Mouse (Mus musculus) hindlimb bud, embryonic 11.5 days (tissue): ENCODE measurements around the gene Gm45711.
"Not testable (repeated sequence)": the region's sequence is repeated elsewhere in the genome, so short reads cannot be mapped to it uniquely, and the experiment has no call there.

Experiments used
- DNase-seq: peaks from one replicate; pipeline ENCODE4 v3.0.0-alpha.2; 2012; ENCODE audit warnings: low read depth, low spot score; ENCODE audit errors: extremely low spot score

The Gm45711 gene

DNA sequence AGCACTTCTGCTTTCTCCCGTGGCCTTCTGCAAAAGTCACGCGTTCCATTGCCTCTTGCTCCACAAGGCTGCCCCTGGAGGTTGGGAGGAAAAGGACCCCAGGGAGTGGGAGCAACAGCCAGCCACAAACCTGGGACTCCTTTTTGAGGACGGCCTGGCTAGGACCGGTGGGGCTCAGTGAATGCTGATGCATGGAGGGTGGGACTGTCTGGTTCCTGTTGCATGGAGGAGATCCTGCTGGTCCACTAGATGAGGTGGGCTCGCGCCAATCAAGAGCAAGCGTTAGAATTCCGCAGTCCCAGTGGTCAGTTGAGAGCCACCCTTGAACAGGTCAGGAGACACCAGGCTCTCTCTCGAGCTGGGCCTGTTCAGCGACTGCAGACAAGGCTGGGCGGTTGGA lies 12.0 kb upstream of the Gm45711 start, which contains the start of gene Cmtm2b:
TSS of gene Cmtm2b (plus strand) at position 301 of the 400 bp plus-strand sequence.
- not testable (repeated sequence) for DNase-seq

DNA sequence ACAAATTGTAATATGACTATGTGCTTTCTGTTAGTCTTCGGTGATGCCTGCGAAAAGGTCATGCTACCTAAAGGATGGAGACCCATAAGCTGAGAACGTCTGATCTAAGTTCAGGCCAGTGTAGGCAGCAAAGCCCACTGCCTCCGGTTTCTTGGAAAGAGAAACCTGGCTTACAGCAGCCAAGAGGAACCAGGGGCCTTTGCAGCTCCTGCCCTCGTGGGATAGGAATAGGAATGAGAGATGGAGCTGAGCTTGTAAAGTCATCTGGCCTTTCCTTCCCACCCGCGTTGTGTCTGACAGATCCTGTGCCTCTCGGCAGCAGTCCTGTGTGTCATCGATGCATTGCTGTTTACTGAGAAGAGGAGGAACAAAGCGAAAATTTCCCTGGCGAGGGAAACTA lies 11.4 kb upstream of the Gm45711 start, which contains the start of gene Gm11020:
TSS of gene Gm11020 (plus strand) at position 301 of the 400 bp plus-strand sequence.
- not testable (repeated sequence) for DNase-seq

DNA sequence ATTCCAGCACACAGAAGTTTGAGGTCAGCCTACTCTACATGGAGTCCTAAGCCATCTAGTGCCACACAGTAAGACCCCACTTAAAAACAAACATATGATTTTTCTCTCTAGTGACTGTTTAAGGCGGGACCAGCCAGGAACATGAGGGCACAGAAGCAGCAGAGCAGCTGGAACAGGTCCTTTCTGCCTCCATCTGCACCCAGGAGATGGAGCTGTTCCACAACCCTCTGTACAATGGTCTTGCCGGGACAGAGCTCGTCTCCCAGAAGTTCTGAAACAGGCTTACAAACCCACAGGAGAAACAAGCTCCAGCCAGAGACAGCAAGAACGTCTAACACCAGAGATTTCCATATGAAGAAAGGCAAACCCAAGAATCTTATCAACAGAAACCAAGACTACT lies 3.4 kb upstream of the Gm45711 start:
- no peak for DNase-seq

DNA sequence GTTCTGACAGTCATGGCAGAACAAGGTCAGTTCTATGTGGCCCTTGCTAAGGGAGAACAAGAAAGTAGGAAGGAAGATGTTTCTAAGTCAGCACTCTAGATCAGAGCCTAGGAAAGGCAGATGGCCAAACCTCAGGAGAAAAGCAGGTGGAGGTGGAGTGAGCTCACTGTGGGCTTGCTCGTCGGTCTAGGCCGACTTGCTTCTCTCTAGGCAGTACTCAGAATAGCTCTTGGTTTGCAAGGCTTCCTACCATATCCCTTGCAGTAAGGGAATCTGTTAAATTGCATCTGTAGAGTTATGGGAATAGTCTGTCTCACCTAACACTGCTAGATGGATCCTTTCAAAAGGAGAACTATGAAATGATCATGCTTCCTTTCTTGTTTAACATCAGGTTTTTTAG lies 2.1 kb upstream of the Gm45711 start:
- DNase-seq: not testable (repeated sequence)

DNA sequence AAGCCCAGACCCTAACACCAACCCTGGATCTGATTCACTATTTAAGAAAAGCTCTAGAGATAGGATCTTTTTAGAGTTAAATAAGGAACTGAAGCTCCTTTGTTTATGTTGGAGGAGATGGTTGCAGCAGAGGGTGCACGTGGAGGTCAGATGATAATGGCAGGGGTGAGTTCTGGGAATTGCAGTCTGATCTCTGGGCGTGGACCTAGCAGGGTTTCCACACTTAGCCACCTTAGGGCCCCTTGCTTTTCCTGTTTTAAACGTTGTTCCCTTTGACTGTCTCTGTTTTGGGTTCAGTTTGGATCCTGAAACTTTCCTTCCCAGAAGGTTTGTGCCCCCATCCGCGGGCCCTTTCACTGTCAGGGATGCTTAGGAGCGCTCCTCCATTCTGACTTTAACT lies 1.5 kb downstream of the Gm45711 start:
- DNase-seq: not testable (repeated sequence)

DNA sequence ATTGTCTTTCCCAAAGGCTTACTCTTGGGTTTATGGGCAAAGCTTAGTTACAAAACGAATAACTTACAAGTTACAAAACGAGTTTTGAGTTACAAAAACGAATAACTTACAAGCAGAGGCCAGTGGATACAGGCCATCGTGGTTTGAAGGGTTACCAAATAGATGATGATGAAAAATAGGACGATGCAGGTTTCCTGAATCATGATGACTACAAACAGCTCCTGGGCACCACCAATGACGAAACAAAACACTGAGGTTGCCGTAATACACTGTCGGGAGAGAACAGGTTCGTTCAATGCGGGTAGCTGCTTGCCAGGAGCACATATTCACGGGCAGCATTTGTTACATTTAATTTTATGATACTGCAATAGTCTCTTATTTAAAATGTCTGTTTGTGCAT lies 4.9 kb downstream of the Gm45711 start:
- DNase-seq: no peak

DNA sequence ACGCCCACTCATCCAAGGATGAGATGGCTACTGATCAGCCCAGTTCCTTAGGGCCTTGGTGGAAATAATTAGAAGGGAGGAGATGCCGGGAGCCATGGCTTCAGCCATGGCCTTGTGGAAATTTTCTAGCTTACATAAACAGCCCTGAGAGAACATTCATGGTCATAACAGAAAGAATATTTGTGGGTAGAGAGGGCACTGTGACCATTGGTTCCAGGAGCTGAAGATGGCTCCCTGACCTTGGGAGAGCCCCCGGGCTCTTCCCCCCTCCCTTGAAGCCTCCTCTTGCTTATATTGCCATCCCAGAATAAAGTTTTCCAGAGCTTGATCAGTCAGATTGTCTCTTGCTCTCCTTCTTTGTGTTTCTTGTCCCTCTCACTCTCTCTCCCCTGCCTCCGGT lies 7.3 kb downstream of the Gm45711 start:
- not testable (repeated sequence) for DNase-seq

DNA sequence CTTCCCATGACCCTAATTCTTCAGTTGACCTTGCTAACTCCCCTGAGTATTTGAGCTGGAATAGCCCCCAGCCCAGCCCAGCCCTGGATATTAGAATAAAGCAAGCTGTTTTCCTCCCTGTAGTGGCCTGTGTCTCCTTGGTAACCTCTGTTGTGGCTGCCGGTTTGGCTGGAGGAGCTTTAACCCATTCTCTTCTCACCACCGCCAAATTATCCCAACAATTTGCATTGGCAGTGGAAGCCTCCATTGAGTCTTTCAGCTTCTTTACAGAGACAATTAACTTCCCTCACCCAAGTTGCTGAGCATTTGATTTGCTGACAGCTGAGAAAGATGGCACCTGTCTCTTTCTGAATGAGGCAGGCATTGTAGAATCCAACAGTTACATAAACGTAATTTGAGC lies 8.3 kb downstream of the Gm45711 start:
- DNase-seq: not testable (repeated sequence)

DNA sequence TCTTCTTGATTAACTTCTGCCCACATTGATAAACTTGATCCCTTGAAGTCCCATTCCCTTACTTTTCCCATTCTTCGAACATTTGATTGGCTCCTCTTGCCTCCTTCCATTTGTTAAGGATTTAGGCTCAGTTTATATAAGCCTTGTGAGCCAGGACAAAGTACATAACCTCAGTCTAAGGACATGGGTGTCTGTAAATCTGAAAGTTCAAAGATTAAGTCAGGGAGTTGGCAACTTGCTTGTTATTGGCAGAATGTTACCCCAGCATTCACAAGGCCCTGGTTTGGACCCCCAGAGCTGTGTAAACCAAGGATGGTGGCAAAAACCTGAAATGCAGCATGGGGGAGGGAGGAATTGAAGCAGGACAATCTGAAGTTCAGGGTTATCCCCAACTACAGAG lies 15.5 kb downstream of the Gm45711 start:
- no peak for DNase-seq

DNA sequence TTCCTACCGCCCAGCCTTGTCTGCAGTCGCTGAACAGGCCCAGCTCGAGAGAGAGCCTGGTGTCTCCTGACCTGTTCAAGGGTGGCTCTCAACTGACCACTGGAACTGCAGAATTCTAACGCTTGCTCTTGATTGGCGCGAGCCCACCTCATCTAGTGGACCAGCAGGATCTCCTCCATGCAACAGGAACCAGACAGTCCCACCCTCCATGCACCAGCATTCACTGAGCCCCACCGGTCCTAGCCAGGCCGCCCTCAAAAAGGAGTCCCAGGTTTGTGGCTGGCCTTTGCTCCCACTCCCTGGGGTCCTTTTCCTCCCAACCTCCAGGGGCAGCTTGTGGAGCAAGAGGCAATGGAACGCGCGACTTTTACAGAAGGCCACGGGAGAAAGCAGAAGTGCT lies 16.8 kb downstream of the Gm45711 start, which contains the start of gene Cmtm2a:
TSS of gene Cmtm2a (minus strand) at position 101 of the 400 bp plus-strand sequence.
- DNase-seq: not testable (repeated sequence)

DNA sequence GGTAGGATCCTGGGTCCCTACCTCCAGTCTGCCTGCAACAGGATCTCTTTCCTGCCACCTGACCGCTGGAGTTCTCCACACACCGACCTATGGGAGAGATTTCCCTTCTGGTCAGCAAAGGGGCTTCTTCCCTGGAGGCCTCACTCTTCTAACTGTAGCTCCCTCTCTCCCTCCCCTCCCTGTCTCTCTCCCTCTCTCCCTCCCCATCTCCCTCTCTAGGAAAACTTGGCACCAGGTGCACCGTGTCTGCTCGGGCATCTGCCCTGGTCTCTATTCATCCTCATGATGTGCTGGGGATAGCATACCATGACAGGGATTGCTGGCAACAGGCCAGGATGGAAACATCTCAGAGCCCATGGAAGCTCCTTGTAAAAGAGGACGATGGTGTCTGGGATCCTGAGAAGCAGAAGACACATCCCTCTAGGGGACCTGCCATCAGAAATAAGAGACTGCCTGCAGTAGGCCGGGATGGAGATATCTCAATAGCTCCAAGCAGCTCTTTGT lies 40.9 kb downstream of the Gm45711 start:
- no peak for DNase-seq

DNA sequence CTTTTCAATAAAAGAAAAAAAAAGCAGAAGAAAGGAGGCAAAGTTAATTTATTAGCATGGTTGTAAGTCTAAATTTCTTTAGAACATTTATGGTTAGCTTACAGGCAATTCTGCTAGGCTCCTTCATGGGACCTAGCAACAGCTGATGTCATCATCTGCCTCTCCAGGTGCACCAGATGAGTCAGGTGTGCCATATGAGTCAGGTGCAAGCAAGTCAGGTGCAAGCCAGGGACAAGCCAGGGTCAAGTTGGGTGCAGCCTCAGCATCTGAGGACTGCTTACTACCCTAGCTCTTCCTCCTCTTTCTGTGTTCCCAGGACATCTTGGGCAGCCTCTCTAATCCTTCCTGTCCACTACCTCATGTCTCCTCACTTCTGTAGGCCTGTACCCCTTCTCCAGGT lies 41.5 kb downstream of the Gm45711 start:
- DNase-seq: no peak

DNA sequence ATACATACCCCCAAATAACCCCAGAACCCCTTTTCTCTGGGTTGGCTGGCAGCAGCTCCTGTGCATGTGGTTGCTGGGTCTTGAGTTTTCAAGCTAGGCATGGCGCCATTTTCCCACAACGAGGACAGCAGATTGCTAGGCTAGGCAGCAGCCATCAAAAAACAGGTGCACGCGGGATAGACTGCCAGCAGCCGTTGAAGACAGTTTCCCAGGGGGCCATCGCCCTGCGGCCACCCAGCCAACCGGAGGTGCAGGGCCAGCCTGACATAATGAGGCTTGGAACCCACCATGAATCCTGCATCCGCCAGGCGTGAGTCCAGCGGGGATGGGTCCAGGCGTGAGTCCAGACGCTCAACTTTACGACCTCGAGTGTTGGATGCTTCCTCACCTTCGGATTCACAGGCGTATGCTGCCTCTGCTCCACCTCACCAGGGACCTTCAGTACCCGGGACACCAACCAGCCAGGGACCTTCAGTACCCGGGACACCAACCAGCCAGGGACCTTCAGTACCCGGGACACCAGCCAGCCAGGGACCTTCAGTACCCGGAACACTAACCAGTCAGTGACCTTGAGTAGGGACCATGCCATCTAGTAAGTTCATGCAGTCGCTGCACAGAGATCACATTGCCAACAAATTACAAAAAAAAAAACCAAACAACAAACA lies 45.5 kb downstream of the Gm45711 start:
- not testable (repeated sequence) for DNase-seq

DNA sequence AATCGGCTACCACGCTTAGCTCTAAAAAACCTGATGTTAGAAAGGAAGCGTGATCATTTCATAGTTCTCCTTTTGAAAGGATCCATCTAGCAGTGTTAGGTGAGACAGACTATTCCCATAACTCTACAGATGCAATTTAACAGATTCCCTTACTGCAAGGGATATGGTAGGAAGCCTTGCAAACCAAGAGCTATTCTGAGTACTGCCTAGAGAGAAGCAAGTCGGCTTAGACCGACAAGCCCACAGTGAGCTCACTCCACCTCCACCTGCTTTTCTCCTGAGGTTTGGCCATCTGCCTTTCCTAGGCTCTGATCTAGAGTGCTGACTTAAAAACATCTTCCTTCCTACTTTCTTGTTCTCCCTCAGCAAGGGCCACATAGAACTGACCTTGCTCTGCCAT lies 48.1 kb downstream of the Gm45711 start:
- not testable (repeated sequence) for DNase-seq

DNA sequence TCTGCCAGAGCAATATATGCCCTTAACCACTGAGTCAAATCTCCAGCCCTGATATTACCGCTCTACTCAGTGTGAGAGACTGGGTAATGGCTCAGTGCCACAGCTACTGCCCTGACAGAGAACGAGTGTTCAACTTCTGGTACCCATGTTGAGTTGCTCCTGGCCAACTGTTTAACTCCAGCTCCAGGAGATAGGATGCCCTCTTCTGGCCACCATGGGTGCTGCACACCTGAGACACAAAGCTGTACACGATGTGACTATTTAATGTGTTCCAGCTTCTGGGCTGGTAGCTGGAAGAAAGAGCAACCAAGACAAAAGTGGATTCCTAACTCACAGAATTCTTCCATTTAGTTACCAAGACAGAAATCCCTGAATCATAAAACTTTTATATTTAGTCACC lies 56.9 kb downstream of the Gm45711 start:
- no peak for DNase-seq

DNA sequence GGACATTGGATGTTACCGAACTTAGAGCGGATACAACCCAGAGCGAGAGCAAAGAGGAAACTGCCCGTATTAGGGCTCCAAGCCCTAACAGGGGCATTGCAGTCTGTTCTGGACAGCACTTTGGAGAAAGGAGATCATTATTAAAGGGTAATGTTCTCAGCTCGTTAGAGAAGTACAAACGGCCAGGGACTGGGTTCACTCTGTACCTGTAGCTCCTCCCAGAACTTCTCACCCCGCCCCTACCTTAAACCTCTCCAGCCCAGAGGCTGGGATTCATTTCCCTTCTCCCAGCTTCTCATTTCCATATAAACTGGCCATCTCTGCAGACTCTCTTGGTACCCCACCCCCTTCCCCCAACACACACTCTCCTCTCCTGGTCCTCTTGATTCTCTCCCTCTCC lies 58.4 kb downstream of the Gm45711 start:
- peak; percentile 12 for DNase-seq

DNA sequence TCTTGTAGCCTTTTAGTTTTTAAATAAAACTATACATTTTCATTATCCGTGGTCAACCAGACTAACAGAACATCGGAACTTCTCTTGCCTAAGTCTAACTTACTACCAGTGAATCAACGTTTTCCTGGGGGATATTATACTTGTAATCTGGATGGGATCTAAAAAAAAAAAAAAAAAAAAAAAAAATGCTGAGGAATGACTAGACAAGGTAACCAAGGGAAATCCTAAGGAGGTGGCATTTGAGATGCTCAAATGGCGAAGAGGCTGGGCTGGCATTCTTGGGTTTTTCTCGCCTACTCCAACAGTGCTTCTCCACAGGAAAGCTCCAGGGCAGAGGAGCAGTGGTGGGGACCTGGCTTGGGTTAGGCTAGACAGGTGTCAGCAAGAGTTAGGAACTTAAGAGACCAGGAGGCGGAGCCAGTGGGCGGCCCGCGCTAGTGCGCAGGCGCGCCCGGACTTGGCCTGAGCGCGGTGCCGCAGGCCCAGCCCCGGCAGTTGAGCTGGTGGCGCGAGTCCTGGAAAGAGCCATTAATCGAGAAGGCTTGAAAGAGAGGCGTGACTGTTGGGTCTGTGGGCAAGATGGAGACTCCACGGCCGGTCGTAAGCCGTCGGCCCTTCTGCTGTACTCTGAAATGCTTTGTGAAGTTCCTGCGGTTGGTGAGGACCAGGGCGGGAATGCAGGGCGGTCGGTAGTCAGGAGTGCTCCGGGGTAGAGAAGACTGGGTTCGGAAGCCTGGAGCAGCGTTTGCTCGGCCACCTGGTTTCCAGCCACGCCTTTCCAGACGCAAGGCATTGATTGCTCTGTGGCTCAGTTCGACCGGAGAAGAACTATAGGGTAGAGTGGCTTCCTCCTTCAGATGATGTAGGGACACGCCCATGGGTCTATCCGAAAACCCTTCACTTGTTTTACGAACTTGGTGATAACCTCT lies 59.2 kb downstream of the Gm45711 start, which contains the start of gene Cklf:
TSS of gene Cklf (plus strand) at position 423 of the 929 bp plus-strand sequence.
- peak; percentile 94 for DNase-seq

DNA sequence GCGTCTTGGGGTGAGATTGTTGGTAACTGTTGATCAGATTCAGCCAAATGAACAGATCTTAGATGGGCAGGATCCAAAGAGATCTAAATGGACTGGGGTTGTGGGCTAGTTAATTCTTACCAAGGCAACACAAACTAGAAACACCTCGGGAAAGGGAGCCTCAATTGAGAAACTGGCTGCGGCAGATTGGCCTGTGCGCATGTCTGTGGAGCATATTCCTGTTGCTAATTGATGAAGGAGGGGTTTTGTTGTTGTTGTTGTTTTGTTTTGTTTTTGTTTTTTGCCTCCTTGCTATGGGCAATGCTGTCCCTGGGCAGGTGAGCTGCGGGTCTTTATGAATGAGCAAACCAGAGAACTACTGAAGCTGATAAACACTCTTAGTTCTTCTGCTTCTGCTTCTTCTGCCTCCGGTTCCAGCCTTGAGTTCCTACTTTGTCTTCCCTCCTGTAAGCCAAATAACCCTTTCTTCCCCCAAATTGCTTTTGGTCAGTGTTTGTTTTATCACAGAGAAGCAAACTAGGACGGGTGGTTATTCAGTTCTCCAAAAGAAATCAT lies 60.4 kb downstream of the Gm45711 start:
- no peak for DNase-seq

DNA sequence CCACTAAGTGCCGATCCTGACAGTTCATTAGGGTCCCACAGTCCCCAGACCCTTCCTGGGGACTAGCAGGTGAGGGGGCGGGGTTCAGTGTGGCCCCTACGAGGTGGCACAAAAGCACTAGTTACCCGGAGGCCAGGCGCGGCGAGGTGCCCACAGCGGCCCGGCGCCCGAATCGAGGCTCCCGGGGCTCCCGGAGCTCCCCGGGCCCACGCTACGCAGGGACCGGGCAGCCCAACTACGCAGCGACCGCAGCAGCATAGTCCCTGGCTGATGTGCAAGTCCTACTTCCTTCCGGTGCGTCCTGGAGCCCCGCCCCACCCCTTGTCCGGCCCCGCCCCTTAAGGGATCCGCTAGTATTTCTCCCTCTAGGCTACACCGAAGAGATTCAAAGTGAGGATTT lies 61.6 kb downstream of the Gm45711 start, which contains the start of gene Tk2:
TSS of gene Tk2 (minus strand) at position 283 of the 400 bp plus-strand sequence.
- no peak for DNase-seq

DNA sequence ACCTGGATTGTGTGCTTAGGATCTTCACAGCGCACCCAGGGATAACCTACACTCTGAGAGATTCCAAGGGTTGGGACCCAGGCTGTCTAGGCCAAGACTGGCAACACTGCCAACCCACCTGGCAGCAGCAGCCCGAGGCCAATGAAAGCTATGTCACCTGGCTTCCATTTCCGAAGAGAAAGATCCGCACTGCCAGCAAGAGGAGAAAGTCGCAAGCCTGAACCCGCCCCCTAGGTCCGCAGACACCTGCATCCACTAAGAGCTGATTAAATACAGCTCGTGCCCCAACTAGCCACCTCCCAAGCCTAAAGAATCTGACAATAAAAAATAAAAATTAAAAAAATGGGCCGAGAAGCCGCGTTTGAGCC lies 62.0 kb downstream of the Gm45711 start:
- DNase-seq: no peak
